Mouse (Mus musculus): ENCODE results near the gene Dyrk1a. TPM values are rescaled to one million over a fixed set of nuclear protein-coding genes. Genes with fewer than 3 reads are reported as not detected.

Gene Dyrk1a
- polyA plus RNA-seq, 1 experiment from 2014 or later: 11.3 TPM

DNA sequence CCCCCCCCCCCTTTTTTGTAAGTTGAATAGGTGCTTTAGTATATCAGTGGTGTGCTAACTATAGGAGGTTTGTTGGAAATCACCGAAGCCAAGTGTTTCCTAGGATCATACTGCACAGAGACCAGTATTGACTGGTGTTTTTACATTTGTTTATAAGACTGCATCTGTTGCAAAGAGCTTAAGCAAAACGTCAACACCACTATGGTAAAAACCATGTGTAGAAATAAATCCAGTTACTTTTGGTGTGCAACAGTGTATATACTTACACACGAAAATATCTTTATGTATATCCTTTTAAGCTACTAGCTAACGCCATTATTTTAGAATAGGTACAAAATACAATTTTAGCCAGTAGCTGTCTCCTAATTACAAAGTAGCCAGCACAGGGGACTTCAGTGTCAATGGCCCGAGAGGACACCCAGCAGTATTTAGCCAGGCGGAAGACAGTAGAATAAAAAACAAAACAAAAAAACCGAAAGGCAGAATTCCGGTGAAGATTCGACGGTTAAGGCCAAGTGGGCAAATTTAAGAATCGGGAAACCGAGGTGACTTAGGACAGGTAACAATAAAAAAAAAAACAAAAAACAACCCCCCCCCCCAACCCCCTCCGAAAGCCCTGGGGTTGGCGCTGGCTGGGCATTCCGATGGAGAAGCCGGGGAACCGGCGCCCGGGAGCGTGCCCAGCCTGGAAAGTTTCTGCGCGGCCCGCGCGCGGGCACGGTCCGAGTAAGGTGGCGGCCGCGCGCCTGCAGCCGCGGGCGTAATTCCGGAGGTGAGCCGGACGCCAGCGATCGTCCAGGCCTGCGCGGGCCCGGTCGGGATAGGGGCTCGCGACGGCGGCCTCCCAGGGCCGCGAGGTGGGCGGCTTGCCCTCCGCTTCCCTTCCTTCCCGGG, 1.2 kb upstream of the Dyrk1a start:
- H3K27ac ChIP-seq (ENCODE audit: low read depth, low read length): peak overlapping the region; percentile 100
- no peaks in the 10 kb centered on the region for H3K36me3 ChIP-seq (ENCODE audit: control insufficient read depth, insufficient read depth, low read length)
- peak overlapping the region; percentile 100 for H3K4me3 ChIP-seq (ENCODE audit: low read depth, low read length)
- no peaks in the 10 kb centered on the region for H3K9me3 ChIP-seq (ENCODE audit: control insufficient read depth, low read length)
- peaks cover 12% of the 10 kb centered on the region for H3K4me1 ChIP-seq (ENCODE audit: control insufficient read depth, insufficient read depth, low read length)
- peak overlapping the region; percentile 100 for H3K9ac ChIP-seq (ENCODE audit: low read length)
- WGBS: 3% methylated on average over 53 of the region's 53 CpGs
- H3K27me3 ChIP-seq (ENCODE audit: control insufficient read depth, insufficient read depth, low read length): no peaks in the 10 kb centered on the region
- peak; percentile 98 for DNase-seq (ENCODE audit: low spot score, missing footprints)
- H3K4me2 ChIP-seq: peak overlapping the region; percentile 57
- peak; percentile 88 for ATAC-seq (ENCODE audit: low FRiP score)

DNA sequence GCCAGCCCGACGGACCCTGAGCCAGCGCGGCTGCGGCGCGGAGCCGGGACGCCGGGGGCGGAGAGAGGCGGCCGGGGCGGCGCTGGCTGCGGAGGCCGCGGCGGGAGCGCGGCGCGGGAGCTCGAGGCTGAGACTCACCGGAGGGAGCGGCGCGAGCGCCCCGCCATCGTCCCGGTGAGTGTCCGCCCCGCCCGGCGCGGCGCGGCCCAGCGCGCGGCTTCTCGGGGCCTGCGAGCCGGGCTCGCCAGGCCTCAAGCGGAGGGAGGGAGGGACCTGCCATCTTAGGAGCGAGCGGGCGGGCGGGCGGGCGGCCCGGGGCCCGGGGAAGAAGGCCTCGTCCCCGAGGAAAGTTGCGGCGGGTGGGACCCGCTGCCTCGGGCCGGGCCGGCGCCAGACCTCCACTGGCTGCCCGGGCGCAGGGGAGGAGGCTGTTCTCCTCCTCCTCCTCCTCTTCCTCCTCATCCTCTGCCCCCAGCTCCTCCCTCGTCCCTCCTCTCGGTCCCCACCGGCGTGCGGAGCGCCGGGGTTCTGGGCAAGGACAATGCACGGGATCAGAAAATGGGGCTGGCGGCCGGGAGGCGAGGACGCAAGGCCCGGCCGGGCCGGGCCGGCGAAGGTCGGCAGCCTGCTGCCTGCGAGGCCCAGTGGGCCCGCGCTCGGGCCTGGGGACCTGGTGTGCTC, 691 bp downstream of the Dyrk1a start:
- Histone ChIP-seq H3K9ac (ENCODE audit: low read length) (peak overlapping the region; percentile 100), H3K4me3 (ENCODE audit: low read depth, low read length) (peak overlapping the region; percentile 100), H3K9me3 (ENCODE audit: control insufficient read depth, low read length) (no peaks in the 10 kb centered on the region), H3K27me3 (ENCODE audit: control insufficient read depth, insufficient read depth, low read length) (no peaks in the 10 kb centered on the region), H3K27ac (ENCODE audit: low read depth, low read length) (peak overlapping the region; percentile 100), H3K36me3 (ENCODE audit: control insufficient read depth, insufficient read depth, low read length) (no peaks in the 10 kb centered on the region), H3K4me1 (ENCODE audit: control insufficient read depth, insufficient read depth, low read length) (peaks cover 15% of the 10 kb centered on the region), H3K4me2 (peak overlapping the region; percentile 78)
- under 1% methylated on average over 55 of the region's 88 CpGs for WGBS
- ATAC-seq (ENCODE audit: low FRiP score): peak; percentile 4; the same call in 1 of the 2 replicates
- DNase-seq (ENCODE audit: low spot score, missing footprints): peak; percentile 93

DNA sequence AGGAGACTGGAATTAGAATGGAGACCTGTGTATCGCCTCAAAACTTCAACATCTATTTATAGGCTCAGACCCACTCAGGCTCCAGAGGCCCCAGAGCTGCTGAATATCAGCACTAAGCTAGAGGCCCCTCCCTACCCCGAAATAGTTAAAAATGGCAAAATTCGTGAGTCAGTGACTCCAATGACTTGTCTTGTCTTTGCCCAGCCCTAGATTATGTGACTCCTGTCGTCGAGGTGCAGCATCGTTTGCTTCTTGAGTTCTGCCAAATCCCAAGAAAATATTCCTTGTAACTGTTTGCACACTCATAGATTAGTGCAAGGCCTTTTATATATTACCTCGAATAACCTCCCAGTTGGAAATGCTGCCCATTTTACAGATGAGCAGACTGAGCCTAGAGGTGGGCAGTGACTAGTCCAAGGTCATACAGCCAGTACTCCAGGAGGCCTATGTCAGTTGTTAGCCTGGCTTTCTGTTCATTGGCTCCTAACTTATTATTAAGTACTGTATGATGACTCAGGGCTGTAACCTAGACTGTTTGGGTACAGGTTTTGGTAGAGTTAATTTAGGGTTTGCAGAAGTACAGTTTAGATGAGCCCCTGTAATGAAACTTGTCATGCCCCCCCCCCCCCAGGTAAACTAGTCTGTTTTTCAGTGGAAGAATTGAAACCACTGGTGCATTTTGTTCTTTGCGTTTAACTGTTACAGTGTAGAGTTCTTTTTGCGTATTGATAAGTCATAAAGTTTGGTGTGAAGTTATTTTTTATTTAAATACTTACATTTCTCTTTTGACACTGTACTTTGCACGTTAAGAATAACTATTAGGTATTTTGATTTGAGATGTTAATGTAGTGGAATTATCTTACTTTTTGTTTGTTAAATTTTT, 1.5 kb downstream of the Dyrk1a start:
- WGBS: 32% methylated on average over 10 of the region's 10 CpGs
- Histone ChIP-seq H3K27ac (ENCODE audit: low read depth, low read length) (peak overlapping the region; percentile 100), H3K36me3 (ENCODE audit: control insufficient read depth, insufficient read depth, low read length) (no peaks in the 10 kb centered on the region), H3K9ac (ENCODE audit: low read length) (peak overlapping the region; percentile 100), H3K27me3 (ENCODE audit: control insufficient read depth, insufficient read depth, low read length) (no peaks in the 10 kb centered on the region), H3K4me2 (peak overlapping the region; percentile 78), H3K9me3 (ENCODE audit: control insufficient read depth, low read length) (no peaks in the 10 kb centered on the region), H3K4me1 (ENCODE audit: control insufficient read depth, insufficient read depth, low read length) (peaks cover 18% of the 10 kb centered on the region), H3K4me3 (ENCODE audit: low read depth, low read length) (peak overlapping the region; percentile 100)
- no peak for ATAC-seq (ENCODE audit: low FRiP score)
- peak; percentile 89 for DNase-seq (ENCODE audit: low spot score, missing footprints)

DNA sequence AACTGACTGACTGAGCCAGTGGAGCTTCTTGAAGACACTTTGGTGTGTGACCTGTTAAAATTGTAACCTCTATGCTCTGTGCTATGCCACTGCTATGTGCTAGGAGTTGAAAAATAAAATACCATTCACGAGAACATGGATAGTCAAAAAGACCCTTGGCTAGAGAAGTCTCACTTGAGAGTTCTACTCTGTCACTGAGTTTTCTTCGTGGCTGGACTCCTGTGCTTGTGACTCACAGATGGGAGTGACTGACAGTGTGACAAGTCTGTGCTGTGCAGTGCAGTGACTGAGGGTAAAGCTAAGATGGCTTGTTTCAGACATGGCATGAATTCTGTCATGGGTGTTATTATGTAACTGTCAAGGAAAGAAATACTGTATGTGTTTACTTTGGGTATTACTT, 2.6 kb downstream of the Dyrk1a start:
- DNase-seq (ENCODE audit: low spot score, missing footprints) (no peak), ATAC-seq (ENCODE audit: low FRiP score) (no peak)
- Histone ChIP-seq H3K4me3 (ENCODE audit: low read depth, low read length) (peak overlapping the region; percentile 6; the same call in 1 of the 2 replicates), H3K9ac (ENCODE audit: low read length) (peak overlapping the region; percentile 10; the same call in 1 of the 2 replicates), H3K4me2 (peak overlapping the region; percentile 22; the same call in 1 of the 2 replicates), H3K36me3 (ENCODE audit: control insufficient read depth, insufficient read depth, low read length) (no peaks in the 10 kb centered on the region), H3K4me1 (ENCODE audit: control insufficient read depth, insufficient read depth, low read length) (peaks cover 22% of the 10 kb centered on the region), H3K9me3 (ENCODE audit: control insufficient read depth, low read length) (no peaks in the 10 kb centered on the region), H3K27me3 (ENCODE audit: control insufficient read depth, insufficient read depth, low read length) (no peaks in the 10 kb centered on the region), H3K27ac (ENCODE audit: low read depth, low read length) (no peak overlapping the region)
- WGBS: 50% methylated on average over 2 of the region's 2 CpGs

DNA sequence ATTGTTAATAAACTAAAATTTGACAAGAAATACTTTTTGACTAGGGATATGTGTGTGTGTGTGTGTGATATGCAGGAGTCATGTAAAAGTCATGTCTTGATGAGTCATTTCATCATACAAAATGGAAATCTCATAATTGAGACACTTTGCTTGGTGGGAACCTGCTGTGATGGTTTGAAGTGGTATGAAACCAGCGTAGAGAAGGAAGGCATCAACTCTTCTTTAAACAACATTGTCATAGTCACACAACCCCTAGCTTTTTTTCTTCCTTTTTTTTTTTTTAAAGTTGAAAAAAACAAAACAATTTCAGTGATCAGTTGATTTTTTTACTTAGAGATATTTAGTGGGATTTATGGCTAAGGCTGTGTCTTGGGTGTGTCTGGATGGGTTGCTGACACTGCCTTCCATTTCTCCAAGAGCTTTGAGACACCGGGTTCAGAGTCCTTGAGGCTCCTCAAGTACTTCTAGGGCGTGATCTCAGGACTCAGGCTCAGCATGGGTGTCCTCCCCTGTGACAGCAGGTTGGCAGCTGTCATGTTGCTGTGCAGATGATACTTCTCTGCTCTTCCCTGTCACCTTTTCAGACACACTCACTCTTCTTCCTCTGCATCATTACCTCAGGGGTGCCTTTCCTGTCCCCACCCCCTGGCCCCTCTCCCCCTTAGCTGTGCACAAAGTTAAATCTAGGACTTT, 4.4 kb downstream of the Dyrk1a start:
- no peaks in the 10 kb centered on the region for H3K9me3 ChIP-seq (ENCODE audit: control insufficient read depth, low read length)
- H3K27ac ChIP-seq (ENCODE audit: low read depth, low read length): no peak overlapping the region
- H3K27me3 ChIP-seq (ENCODE audit: control insufficient read depth, insufficient read depth, low read length): no peaks in the 10 kb centered on the region
- peaks cover 22% of the 10 kb centered on the region for H3K4me1 ChIP-seq (ENCODE audit: control insufficient read depth, insufficient read depth, low read length)
- ATAC-seq (ENCODE audit: low FRiP score): no peak
- H3K36me3 ChIP-seq (ENCODE audit: control insufficient read depth, insufficient read depth, low read length): no peaks in the 10 kb centered on the region
- WGBS: 83% methylated on average over 3 of the region's 3 CpGs
- no peak overlapping the region for H3K4me2 ChIP-seq
- no peak overlapping the region for H3K4me3 ChIP-seq (ENCODE audit: low read depth, low read length)
- DNase-seq (ENCODE audit: low spot score, missing footprints): peak; percentile 85
- H3K9ac ChIP-seq (ENCODE audit: low read length): no peak overlapping the region

DNA sequence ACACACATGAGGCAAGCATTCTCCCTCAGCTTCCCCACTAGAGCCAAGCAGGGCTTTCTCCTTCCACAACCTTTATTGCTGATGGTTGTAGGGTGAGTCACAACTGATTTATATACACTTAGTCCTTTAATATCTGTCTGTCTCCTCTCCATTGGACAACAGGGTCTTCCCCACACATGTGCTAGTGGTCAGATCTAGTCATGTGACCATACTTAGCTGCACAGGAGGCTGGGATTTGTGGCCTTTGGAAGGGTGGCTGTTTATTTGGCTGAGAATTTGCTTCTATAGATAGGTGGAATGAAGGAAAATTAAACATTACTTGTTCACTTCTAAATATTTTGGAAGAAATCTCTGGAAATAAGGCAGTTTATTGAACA, 4.9 kb downstream of the Dyrk1a start:
- Histone ChIP-seq H3K4me3 (ENCODE audit: low read depth, low read length) (no peak overlapping the region), H3K4me1 (ENCODE audit: control insufficient read depth, insufficient read depth, low read length) (peaks cover 22% of the 10 kb centered on the region), H3K27me3 (ENCODE audit: control insufficient read depth, insufficient read depth, low read length) (no peaks in the 10 kb centered on the region), H3K27ac (ENCODE audit: low read depth, low read length) (no peak overlapping the region), H3K36me3 (ENCODE audit: control insufficient read depth, insufficient read depth, low read length) (no peaks in the 10 kb centered on the region), H3K4me2 (no peak overlapping the region), H3K9me3 (ENCODE audit: control insufficient read depth, low read length) (no peaks in the 10 kb centered on the region), H3K9ac (ENCODE audit: low read length) (no peak overlapping the region)
- ATAC-seq (ENCODE audit: low FRiP score) (no peak), DNase-seq (ENCODE audit: low spot score, missing footprints) (no peak)

DNA sequence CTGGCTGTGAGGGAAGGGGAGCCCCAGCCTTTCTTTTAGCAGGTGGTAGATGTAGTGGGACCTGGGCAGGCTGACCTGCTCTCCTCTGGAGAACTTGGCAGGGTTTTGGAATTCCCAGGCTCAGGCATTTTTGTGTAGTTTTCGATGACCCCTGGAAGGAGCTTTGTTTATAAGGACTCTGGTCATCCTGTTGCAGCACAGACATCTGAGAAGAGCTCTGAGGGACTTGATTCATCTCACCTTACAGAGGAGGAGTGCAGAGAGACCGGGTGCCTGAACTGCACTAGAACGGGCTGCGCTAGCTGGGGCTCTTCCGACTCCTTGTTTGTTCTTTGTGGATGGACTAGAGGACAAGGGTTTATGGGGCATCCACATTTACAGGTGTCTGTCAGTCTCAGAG, 5.9 kb downstream of the Dyrk1a start:
- Histone ChIP-seq H3K27ac (ENCODE audit: low read depth, low read length) (no peak overlapping the region), H3K4me1 (ENCODE audit: control insufficient read depth, insufficient read depth, low read length) (peaks cover 25% of the 10 kb centered on the region), H3K9me3 (ENCODE audit: control insufficient read depth, low read length) (no peaks in the 10 kb centered on the region), H3K9ac (ENCODE audit: low read length) (no peak overlapping the region), H3K27me3 (ENCODE audit: control insufficient read depth, insufficient read depth, low read length) (no peaks in the 10 kb centered on the region), H3K36me3 (ENCODE audit: control insufficient read depth, insufficient read depth, low read length) (no peaks in the 10 kb centered on the region), H3K4me3 (ENCODE audit: low read depth, low read length) (no peak overlapping the region), H3K4me2 (no peak overlapping the region)
- no peak for DNase-seq (ENCODE audit: low spot score, missing footprints)
- ATAC-seq (ENCODE audit: low FRiP score): no peak
- WGBS: 78% methylated on average over 5 of the region's 5 CpGs

DNA sequence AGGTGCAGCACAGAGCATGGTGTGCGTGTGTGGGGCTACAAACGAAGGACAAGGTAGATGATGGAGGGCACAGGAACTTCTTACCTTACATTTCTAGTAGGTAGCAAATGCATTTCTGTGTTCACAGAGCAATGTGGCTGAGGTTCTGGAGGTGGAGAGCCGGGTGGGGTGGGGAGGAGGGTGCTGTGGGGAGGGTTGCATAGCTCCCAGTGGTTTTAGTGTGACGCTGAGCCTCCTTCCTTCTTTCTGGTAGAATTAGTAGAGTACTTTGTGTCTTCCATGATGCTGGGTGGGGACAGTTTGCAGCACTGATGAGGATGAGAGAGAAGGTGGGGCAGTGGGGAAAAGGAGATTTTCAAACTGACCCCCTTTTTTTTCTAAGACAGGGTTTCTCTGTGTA, 9.5 kb downstream of the Dyrk1a start:
- Histone ChIP-seq H3K27ac (ENCODE audit: low read depth, low read length) (no peak overlapping the region), H3K4me2 (no peak overlapping the region), H3K4me1 (ENCODE audit: control insufficient read depth, insufficient read depth, low read length) (peaks cover 12% of the 10 kb centered on the region), H3K9me3 (ENCODE audit: control insufficient read depth, low read length) (no peaks in the 10 kb centered on the region), H3K9ac (ENCODE audit: low read length) (no peak overlapping the region), H3K27me3 (ENCODE audit: control insufficient read depth, insufficient read depth, low read length) (no peaks in the 10 kb centered on the region), H3K4me3 (ENCODE audit: low read depth, low read length) (no peak overlapping the region), H3K36me3 (ENCODE audit: control insufficient read depth, insufficient read depth, low read length) (no peaks in the 10 kb centered on the region)
- WGBS: 93% methylated on average over 4 of the region's 4 CpGs
- DNase-seq (ENCODE audit: low spot score, missing footprints): no peak
- ATAC-seq (ENCODE audit: low FRiP score): no peak
